Mouse (Mus musculus): ENCODE measurements around the gene B3gnt9. TPM values are rescaled to one million over a fixed set of nuclear protein-coding genes. Genes with fewer than 3 reads are reported as not detected.

The B3gnt9 gene
- polyA plus RNA-seq, 1 experiment from 2014 or later = 6.3 TPM

- Histone ChIP-seq H3K9me3 (ENCODE audit: control insufficient read depth, low read length) (no peaks in the 10 kb centered on the region), H3K27ac (ENCODE audit: low read depth, low read length) (no peak overlapping the region), H3K36me3 (ENCODE audit: control insufficient read depth, insufficient read depth, low read length) (no peaks in the 10 kb centered on the region), H3K4me1 (replicated peaks; ENCODE audit: control insufficient read depth, insufficient read depth, low read length) (peaks cover 5% of the 10 kb centered on the region; the same call in 1 of the 2 replicates), H3K4me2 (replicated peaks; ENCODE audit: low read depth, low read length) (peak overlapping the region; percentile 72), H3K9ac (ENCODE audit: low read depth, low read length) (0 out of 2 replicates have a peak overlapping the region, but pooled peaks have one; percentile 27), H3K27me3 (ENCODE audit: control insufficient read depth, insufficient read depth, low read length) (peaks cover 65% of the 10 kb centered on the region), H3K4me3 (ENCODE audit: low read depth, low read length) (peak overlapping the region; percentile 33)
- ATAC-seq (ENCODE audit: low FRiP score) = peak; percentile 41
- WGBS = 4% methylated on average over 55 of the region's 55 CpGs
- peak; percentile 62 for DNase-seq (ENCODE audit: low spot score)
These were observed 4.2 kb upstream of the B3gnt9 start for GRCm38 (mm10) chr8:105258911-105259720.

GRCm38 (mm10) chr8:105257318-105258114 is 2.6 kb upstream of the B3gnt9 start:
- H3K4me1 ChIP-seq (replicated peaks; ENCODE audit: control insufficient read depth, insufficient read depth, low read length) = peaks cover 5% of the 10 kb centered on the region; the same call in 1 of the 2 replicates
- H3K27ac ChIP-seq (ENCODE audit: low read depth, low read length) = no peak overlapping the region
- H3K4me2 ChIP-seq (replicated peaks; ENCODE audit: low read depth, low read length) = no peak overlapping the region
- peaks cover 54% of the 10 kb centered on the region for H3K27me3 ChIP-seq (ENCODE audit: control insufficient read depth, insufficient read depth, low read length)
- WGBS = 64% methylated on average over 7 of the region's 7 CpGs
- no peak overlapping the region for H3K9ac ChIP-seq (ENCODE audit: low read depth, low read length)
- no peak overlapping the region for H3K4me3 ChIP-seq (ENCODE audit: low read depth, low read length)
- ATAC-seq (ENCODE audit: low FRiP score) (no peak), DNase-seq (ENCODE audit: low spot score) (no peak)
- H3K9me3 ChIP-seq (ENCODE audit: control insufficient read depth, low read length) = no peaks in the 10 kb centered on the region
- H3K36me3 ChIP-seq (ENCODE audit: control insufficient read depth, insufficient read depth, low read length) = no peaks in the 10 kb centered on the region

- H3K4me3 ChIP-seq (ENCODE audit: low read depth, low read length) = peak overlapping the region; percentile 57
- H3K27ac ChIP-seq (ENCODE audit: low read depth, low read length) = peak overlapping the region; percentile 30; the same call in 1 of the 2 replicates
- peak; percentile 93 for DNase-seq (ENCODE audit: low spot score)
- H3K4me1 ChIP-seq (replicated peaks; ENCODE audit: control insufficient read depth, insufficient read depth, low read length) = peaks cover 5% of the 10 kb centered on the region; the same call in 1 of the 2 replicates
- H3K9me3 ChIP-seq (ENCODE audit: control insufficient read depth, low read length) = no peaks in the 10 kb centered on the region
- whole genome bisulfite sequencing = under 1% methylated on average over 73 of the region's 74 CpGs
- peak; percentile 83 for ATAC-seq (ENCODE audit: low FRiP score)
- peak overlapping the region; percentile 98 for H3K4me2 ChIP-seq (replicated peaks; ENCODE audit: low read depth, low read length)
- peaks cover 33% of the 10 kb centered on the region for H3K27me3 ChIP-seq (ENCODE audit: control insufficient read depth, insufficient read depth, low read length)
- no peaks in the 10 kb centered on the region for H3K36me3 ChIP-seq (ENCODE audit: control insufficient read depth, insufficient read depth, low read length)
- peak overlapping the region; percentile 68 for H3K9ac ChIP-seq (ENCODE audit: low read depth, low read length)
These were observed 594 bp downstream of the B3gnt9 start for GRCm38 (mm10) chr8:105254152-105254965.

- H3K4me3 ChIP-seq (ENCODE audit: low read depth, low read length) = peak overlapping the region; percentile 57; the same call in 1 of the 2 replicates
- DNase-seq (ENCODE audit: low spot score) = no peak
These were observed 1.2 kb downstream of the B3gnt9 start for GRCm38 (mm10) chr8:105253766-105254151.

DNA sequence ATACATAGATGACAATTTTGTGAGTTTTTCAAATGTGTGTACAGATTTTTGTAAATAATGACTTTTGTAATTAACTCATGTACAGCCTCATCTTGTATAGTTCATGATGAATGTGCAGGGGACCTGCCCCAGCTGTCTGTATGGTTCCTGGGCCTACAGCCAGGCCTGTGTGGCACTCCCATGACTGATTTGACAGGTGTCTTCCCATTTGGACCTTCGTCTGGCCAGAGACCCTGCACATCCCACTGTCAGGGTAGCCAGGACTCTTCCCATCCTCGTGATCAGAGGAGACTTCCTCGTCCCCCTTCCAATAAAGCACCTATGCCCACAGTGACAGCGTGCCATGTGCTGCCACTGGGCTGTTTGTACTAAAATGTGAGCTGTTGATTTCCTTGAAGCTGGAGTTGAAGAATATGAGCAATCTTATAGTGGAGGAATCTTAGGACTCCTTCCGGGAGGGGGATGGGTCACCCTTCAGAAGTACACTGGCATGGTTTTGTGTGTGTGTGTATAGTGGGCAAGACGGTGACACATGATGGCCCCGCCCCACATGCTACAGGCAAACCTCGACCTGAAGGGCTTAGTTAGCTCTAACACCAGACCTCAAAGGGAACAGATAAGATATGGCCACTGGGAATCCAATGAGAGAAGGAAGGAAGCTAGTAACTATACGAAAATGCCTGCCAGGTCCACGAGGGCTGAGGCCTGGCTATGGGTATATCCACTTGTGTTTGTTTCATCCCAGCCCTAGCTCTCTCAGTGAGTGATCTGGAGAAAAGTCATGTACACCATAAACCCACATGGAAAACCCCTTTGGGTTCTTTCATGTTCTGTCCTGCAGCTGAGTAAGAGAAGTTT is 2.0 kb downstream of the B3gnt9 start:
- Histone ChIP-seq H3K9me3 (ENCODE audit: control insufficient read depth, low read length) (no peaks in the 10 kb centered on the region), H3K9ac (ENCODE audit: low read depth, low read length) (no peak overlapping the region), H3K27me3 (ENCODE audit: control insufficient read depth, insufficient read depth, low read length) (peaks cover 18% of the 10 kb centered on the region), H3K4me1 (replicated peaks; ENCODE audit: control insufficient read depth, insufficient read depth, low read length) (0 out of 2 replicates have a peak, but pooled peaks cover 3% of the 10 kb centered on the region), H3K27ac (ENCODE audit: low read depth, low read length) (no peak overlapping the region), H3K4me2 (replicated peaks; ENCODE audit: low read depth, low read length) (no peak overlapping the region), H3K4me3 (ENCODE audit: low read depth, low read length) (no peak overlapping the region), H3K36me3 (ENCODE audit: control insufficient read depth, insufficient read depth, low read length) (no peaks in the 10 kb centered on the region)
- no peak for DNase-seq (ENCODE audit: low spot score)
- ATAC-seq (ENCODE audit: low FRiP score) = no peak
- 93% methylated on average over 10 of the region's 10 CpGs for WGBS

More at GRCm38 (mm10) chr8:105253766-105254151, 1.2 kb downstream of the B3gnt9 start:
- H3K9me3 ChIP-seq (ENCODE audit: control insufficient read depth, low read length) = no peaks in the 10 kb centered on the region
- WGBS = 32% methylated on average over 20 of the region's 20 CpGs
- peak overlapping the region; percentile 68; the same call in 1 of the 2 replicates for H3K9ac ChIP-seq (ENCODE audit: low read depth, low read length)
- H3K27me3 ChIP-seq (ENCODE audit: control insufficient read depth, insufficient read depth, low read length) = peaks cover 27% of the 10 kb centered on the region
- ATAC-seq (ENCODE audit: low FRiP score) = peak; percentile 39; the same call in 1 of the 2 replicates
- peak overlapping the region; percentile 98 for H3K4me2 ChIP-seq (replicated peaks; ENCODE audit: low read depth, low read length)
- no peaks in the 10 kb centered on the region for H3K36me3 ChIP-seq (ENCODE audit: control insufficient read depth, insufficient read depth, low read length)
- H3K4me1 ChIP-seq (replicated peaks; ENCODE audit: control insufficient read depth, insufficient read depth, low read length) = 0 out of 2 replicates have a peak, but pooled peaks cover 3% of the 10 kb centered on the region
- 0 out of 2 replicates have a peak overlapping the region, but pooled peaks have one; percentile 30 for H3K27ac ChIP-seq (ENCODE audit: low read depth, low read length)

DNA sequence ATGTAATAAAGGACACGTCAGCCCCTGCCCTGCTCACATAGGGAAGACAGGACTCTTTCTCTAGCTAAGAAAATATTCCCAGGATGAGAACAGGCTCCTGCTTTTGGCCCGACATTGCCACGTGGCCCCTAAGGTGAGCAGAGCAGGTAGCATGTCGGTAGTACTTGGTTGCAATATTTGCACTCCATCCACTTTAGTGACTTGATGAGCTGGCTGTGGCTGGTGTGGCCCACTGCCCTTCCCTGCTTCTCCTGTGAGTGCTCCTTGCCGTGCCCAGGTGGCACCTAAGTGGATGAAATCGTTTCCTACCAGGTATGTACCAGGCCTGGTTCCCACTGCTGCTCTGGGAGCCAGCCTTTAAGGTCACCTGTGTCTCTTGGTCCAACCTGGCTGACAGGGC is 3.0 kb downstream of the B3gnt9 start:
- H3K4me2 ChIP-seq (replicated peaks; ENCODE audit: low read depth, low read length) = no peak overlapping the region
- H3K36me3 ChIP-seq (ENCODE audit: control insufficient read depth, insufficient read depth, low read length) = no peaks in the 10 kb centered on the region
- peaks cover 15% of the 10 kb centered on the region for H3K27me3 ChIP-seq (ENCODE audit: control insufficient read depth, insufficient read depth, low read length)
- ATAC-seq (ENCODE audit: low FRiP score) = no peak
- DNase-seq (ENCODE audit: low spot score) = no peak
- H3K27ac ChIP-seq (ENCODE audit: low read depth, low read length) = no peak overlapping the region
- no peak overlapping the region for H3K9ac ChIP-seq (ENCODE audit: low read depth, low read length)
- H3K4me1 ChIP-seq (replicated peaks; ENCODE audit: control insufficient read depth, insufficient read depth, low read length) = 0 out of 2 replicates have a peak, but pooled peaks cover 3% of the 10 kb centered on the region
- WGBS = 94% methylated on average over 6 of the region's 6 CpGs
- no peak overlapping the region for H3K4me3 ChIP-seq (ENCODE audit: low read depth, low read length)
- no peaks in the 10 kb centered on the region for H3K9me3 ChIP-seq (ENCODE audit: control insufficient read depth, low read length)

DNA sequence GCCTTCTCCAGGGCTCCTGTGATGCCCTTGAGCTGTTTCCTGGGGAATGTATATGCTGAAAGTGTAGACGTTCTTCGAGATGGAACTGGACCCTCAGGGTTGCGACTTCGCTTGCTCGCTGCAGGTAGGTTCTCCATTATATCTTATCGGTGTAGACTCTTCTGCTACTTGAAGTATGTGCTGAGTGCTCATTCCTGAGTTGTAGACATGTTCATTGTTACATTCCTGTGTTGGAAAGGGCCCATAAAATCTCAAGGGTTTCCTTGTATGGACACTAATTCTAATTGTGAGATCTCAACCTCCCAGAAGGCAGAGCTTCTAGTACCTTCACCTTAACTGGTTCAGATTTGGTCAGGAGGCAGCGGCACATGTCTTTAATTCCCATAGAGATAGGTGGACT is 13.9 kb downstream of the B3gnt9 start:
- no peak for ATAC-seq (ENCODE audit: low FRiP score)
- H3K36me3 ChIP-seq (ENCODE audit: control insufficient read depth, insufficient read depth, low read length) = 0 out of 2 replicates have a peak, but pooled peaks cover 6% of the 10 kb centered on the region
- no peak for DNase-seq (ENCODE audit: low spot score)
- H3K4me2 ChIP-seq (replicated peaks; ENCODE audit: low read depth, low read length) = no peak overlapping the region
- no peak overlapping the region for H3K4me3 ChIP-seq (ENCODE audit: low read depth, low read length)
- H3K9ac ChIP-seq (ENCODE audit: low read depth, low read length) = no peak overlapping the region
- no peaks in the 10 kb centered on the region for H3K4me1 ChIP-seq (replicated peaks; ENCODE audit: control insufficient read depth, insufficient read depth, low read length)
- no peak overlapping the region for H3K27ac ChIP-seq (ENCODE audit: low read depth, low read length)
- H3K9me3 ChIP-seq (ENCODE audit: control insufficient read depth, low read length) = no peaks in the 10 kb centered on the region
- WGBS = 97% methylated on average over 7 of the region's 7 CpGs
- H3K27me3 ChIP-seq (ENCODE audit: control insufficient read depth, insufficient read depth, low read length) = no peaks in the 10 kb centered on the region

Data from hindbrain, embryonic 11.5 days (tissue).